Mouse (Mus musculus): Measurements from ENCODE around the gene Efcab11. TPM values are rescaled to one million over a fixed set of nuclear protein-coding genes. Genes with fewer than 3 reads are reported as not detected.

The Efcab11 gene
- 24.9 and 27.8 TPM in 2 replicates for polyA plus RNA-seq (2016; fragmentation: Nextera tagmentation; extraction: Ambion mirVana)

DNA sequence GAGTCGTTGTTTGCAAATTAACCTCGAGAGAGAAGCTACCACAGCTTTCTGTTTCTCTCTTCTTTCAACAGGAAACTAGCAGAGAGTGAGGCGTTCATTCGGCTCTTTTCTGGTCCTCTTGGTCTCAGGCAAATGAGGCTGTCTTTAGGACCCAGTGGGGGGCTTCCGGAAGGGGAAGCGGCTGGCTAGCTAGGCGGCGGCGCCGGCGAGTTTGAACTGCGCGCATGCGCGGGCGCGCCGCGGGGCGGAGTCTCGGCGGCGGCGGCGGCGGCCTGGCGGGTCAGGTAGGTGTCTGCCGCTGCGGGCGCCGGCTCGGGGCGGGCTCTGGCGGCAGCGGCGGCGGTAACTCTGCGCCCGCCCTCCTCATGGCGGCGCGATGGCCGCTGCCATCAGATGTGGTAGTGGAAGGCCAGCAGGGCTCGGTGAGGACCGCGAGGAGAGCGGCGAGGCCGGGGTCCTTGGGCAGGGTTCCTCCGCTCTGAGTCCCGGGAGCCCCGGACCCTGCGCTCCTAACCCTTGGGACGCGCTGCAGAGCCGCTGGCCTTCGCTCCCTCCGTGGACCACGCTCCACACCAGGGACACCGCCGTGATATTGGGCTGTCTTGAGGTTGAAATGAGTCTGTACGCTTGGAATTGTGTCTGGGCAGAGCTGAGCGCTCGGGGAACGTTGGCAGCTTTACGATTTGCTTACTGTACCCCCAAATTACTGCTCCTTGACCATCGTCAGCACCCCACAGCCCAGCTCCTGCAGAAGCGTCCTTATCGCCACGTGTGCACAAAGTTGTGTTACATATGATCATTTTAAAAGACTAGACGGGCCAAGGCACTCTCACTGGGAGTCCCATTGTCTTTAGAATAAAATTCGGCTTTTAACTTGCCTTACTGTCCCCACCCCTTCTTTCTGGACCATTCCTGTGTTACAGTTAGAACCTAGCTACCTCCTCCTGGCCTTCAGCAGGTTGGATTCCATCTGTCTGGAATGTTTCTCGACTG lies at the start of gene Efcab11, which contains the start of gene Tdp1:
Gene Efcab11, minus strand, starts transcription at position 171 of the 993 bp plus-strand sequence.
Gene Tdp1, plus strand, starts transcription at position 249 of the 993 bp plus-strand sequence.
- H3K27me3 ChIP-seq (ENCODE audit: low read depth, poor library complexity, severe bottlenecking), result no peaks in the 10 kb centered on the region; the same call in 1 of the 2 replicates
- no peaks in the 10 kb centered on the region; the same call in 1 of the 2 replicates for H3K9me3 ChIP-seq (replicated peaks)
- H3K36me3 ChIP-seq, result peaks cover 15% of the 10 kb centered on the region
- peaks cover 49% of the 10 kb centered on the region for H3K4me1 ChIP-seq
- peak; percentile 95 for DNase-seq (ENCODE audit: low spot score)
- peak within 1 kb of the TSS; percentile 93 for H3K27ac ChIP-seq (replicated peaks)
- peak within 1 kb of the TSS; percentile 78 for H3K4me3 ChIP-seq
- under 1% methylated on average over 73 of the region's 73 CpGs for WGBS

DNA sequence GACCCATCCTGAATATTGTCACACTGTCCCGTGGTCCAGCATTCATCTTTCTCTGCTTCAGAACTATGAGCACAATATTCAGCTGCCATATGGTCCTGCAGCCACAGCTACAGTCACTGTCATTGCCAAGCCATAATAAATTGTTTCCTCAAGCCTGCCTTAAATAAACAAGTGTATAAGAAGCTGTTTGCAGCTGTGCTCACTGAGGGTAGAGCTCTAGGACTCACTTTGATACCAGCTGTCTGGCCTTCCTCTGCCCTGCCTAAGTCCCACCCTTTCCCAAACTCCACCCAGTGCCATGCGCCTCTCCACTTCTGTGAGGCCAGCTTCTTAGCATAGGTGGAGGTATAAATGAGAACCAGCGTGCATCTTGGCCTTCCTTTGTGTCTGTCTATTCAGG lies 49.4 kb upstream of the Efcab11 start:
- Histone ChIP-seq H3K27me3 (ENCODE audit: low read depth, poor library complexity, severe bottlenecking) (no peaks in the 10 kb centered on the region; the same call in 1 of the 2 replicates), H3K27ac (replicated peaks) (no peak overlapping the region), H3K36me3 (peaks cover 65% of the 10 kb centered on the region), H3K9me3 (replicated peaks) (no peaks in the 10 kb centered on the region), H3K4me3 (no peak overlapping the region), H3K4me1 (no peaks in the 10 kb centered on the region)
- DNase-seq (ENCODE audit: low spot score), result no peak
- whole genome bisulfite sequencing, result 97% methylated on average over 3 of the region's 3 CpGs

DNA sequence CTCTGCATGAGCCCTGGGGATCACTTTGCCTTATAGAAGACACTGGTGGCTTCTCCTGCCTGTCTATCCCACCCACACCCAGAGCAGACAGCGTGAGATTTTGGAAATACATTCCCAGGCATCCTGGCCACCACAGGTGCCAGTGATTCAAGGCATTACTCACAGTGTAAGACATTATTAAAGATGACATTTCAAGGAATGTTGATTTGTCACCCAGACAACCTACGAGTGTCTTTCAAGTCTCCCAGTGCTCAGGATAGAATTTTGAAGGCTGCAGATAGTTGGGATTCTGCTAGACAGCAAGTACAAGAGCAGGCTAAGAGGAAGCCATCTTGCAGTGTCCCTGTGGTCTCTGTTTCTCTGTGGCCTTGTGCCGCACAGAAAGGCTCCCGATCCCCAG lies 48.0 kb upstream of the Efcab11 start:
- Histone ChIP-seq H3K4me1 (no peaks in the 10 kb centered on the region), H3K27ac (replicated peaks) (no peak overlapping the region)
- WGBS, result 91% methylated on average over 4 of the region's 4 CpGs

DNA sequence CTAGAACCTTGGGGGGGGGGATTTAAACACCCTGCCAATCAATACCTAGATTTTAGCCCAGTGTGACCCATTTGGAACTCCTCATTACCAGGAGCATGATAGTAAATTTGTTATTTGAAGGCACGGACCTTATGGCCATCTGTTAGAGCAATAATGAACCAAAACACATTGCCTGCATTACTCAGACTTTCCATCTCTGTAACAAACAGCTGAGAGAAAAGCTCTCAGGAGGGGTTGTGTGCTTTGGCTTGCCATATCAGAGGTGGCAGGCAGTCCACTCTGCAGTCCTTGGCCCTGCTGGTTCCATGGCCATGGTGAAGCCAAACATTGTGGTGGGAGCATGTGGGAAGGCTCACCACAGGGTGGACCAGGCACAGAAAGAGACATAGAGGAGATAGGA lies 44.9 kb upstream of the Efcab11 start:
- no peak overlapping the region for H3K4me3 ChIP-seq
- H3K4me1 ChIP-seq, result peaks cover 20% of the 10 kb centered on the region
- no peak overlapping the region for H3K27ac ChIP-seq (replicated peaks)
- 89% methylated on average over 1 of the region's 1 CpGs for WGBS
- peaks cover 27% of the 10 kb centered on the region for H3K27me3 ChIP-seq (ENCODE audit: low read depth, poor library complexity, severe bottlenecking)
- no peak for DNase-seq (ENCODE audit: low spot score)
- no peaks in the 10 kb centered on the region for H3K9me3 ChIP-seq (replicated peaks)
- H3K36me3 ChIP-seq, result peaks cover 51% of the 10 kb centered on the region

More for the DNA sequence above, 48.0 kb upstream of the Efcab11 start:
- no peaks in the 10 kb centered on the region for H3K9me3 ChIP-seq (replicated peaks)
- H3K4me3 ChIP-seq, result no peak overlapping the region
- H3K27me3 ChIP-seq (ENCODE audit: low read depth, poor library complexity, severe bottlenecking), result peaks cover 8% of the 10 kb centered on the region; the same call in 1 of the 2 replicates
- peaks cover 64% of the 10 kb centered on the region for H3K36me3 ChIP-seq
- no peak for DNase-seq (ENCODE audit: low spot score)

DNA sequence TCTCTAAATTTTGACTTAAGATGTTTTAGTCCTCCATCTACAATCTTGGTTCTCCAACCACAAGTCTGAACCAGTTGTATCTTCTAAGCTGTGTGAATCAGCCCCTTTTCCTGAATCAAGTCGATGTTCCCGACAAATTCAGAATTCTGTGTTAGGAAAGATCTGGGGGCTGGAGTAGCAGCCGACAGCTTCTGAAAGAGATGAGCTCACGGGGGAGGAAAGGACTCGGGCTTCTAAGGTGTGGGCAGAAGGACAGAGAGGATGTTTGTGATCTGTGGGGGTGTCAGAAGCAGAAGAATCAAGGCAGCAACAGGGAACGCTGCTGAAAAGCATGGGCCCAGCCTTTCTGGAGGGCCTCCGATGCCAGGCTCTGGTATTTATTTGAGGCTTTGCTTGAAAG lies 44.1 kb upstream of the Efcab11 start:
- Histone ChIP-seq H3K4me1 (peaks cover 28% of the 10 kb centered on the region), H3K4me3 (no peak overlapping the region), H3K9me3 (replicated peaks) (no peaks in the 10 kb centered on the region), H3K27me3 (ENCODE audit: low read depth, poor library complexity, severe bottlenecking) (peaks cover 30% of the 10 kb centered on the region), H3K27ac (replicated peaks) (no peak overlapping the region), H3K36me3 (peaks cover 44% of the 10 kb centered on the region)
- DNase-seq (ENCODE audit: low spot score), result no peak
- WGBS, result 90% methylated on average over 7 of the region's 7 CpGs

DNA sequence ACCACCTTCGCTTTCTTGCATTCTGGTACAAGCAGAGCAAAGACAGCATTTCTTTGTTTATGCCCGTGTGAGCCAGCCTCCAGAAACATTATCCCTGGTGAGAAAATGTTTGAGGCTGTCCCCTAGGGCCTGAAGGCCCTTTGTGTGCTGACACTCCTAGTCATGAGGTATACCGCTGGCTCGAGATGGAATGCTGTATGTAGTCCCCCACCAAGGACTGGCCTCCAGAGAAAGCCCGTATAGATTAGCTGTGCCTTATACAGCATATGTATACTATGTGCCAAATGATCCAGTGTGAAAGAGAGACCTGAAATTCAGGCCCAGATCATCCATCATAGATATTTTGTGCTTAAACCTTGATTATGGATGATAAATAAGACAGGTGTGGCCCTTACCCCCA lies 39.5 kb upstream of the Efcab11 start:
- Histone ChIP-seq H3K27ac (replicated peaks) (peak overlapping the region; percentile 61), H3K4me1 (peaks cover 36% of the 10 kb centered on the region), H3K9me3 (replicated peaks) (no peaks in the 10 kb centered on the region), H3K27me3 (ENCODE audit: low read depth, poor library complexity, severe bottlenecking) (peaks cover 36% of the 10 kb centered on the region), H3K4me3 (no peak overlapping the region), H3K36me3 (peaks cover 52% of the 10 kb centered on the region)
- no peak for DNase-seq (ENCODE audit: low spot score)
- WGBS, result 56% methylated on average over 5 of the region's 5 CpGs

DNA sequence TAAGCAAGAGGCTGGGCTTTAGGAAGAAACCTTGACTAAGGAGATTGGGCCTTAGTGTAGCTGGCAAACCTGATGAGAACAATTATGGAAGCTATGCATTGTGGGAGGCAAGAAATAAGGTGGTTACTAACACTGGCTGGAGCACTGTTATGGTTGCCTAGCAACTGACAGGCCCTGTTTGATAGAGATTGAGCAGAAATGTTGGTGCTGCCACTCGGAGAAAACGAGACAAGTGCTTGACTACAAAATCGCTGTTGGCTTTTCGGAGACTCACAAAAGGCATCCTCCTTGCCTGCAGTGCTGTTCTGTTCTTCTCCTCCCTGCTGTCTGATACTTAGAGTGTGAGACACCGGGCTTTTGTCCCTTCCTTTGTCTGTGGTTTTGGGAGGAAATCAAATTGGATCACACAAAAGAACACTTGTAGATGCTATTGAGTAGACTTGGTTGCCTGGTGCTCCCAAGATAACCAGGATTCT lies 38.9 kb upstream of the Efcab11 start:
- H3K27ac ChIP-seq (replicated peaks), result peak overlapping the region; percentile 61
- H3K4me1 ChIP-seq, result peaks cover 36% of the 10 kb centered on the region
- H3K4me3 ChIP-seq, result no peak overlapping the region
- peaks cover 41% of the 10 kb centered on the region for H3K27me3 ChIP-seq (ENCODE audit: low read depth, poor library complexity, severe bottlenecking)
- peaks cover 57% of the 10 kb centered on the region for H3K36me3 ChIP-seq
- 23% methylated on average over 5 of the region's 5 CpGs for WGBS
- DNase-seq (ENCODE audit: low spot score), result peak; percentile 46
- H3K9me3 ChIP-seq (replicated peaks), result no peaks in the 10 kb centered on the region

DNA sequence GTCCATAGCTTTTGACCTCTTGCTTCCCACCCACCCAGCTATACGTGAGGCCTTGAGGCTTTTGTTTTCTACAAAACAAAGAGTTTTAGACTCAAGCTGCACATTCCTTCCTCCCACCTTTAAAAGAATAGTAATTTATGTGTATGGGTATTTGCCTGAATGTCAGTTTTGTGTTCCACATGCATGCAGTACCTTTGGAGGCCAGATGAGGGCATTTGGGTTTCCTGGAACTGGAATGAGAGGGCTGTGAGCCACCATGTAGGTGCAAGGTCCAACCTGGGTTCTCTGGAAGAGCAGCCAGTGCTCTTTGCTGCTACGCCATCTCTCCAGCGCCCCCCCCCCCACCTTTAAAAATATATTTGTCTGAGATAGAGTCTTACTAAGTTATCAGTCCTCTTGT lies 36.8 kb upstream of the Efcab11 start:
- Histone ChIP-seq H3K4me1 (peaks cover 28% of the 10 kb centered on the region), H3K4me3 (no peak overlapping the region), H3K27ac (replicated peaks) (no peak overlapping the region), H3K36me3 (peaks cover 60% of the 10 kb centered on the region), H3K9me3 (replicated peaks) (no peaks in the 10 kb centered on the region), H3K27me3 (ENCODE audit: low read depth, poor library complexity, severe bottlenecking) (peaks cover 31% of the 10 kb centered on the region)
- WGBS, result 92% methylated on average over 3 of the region's 3 CpGs
- DNase-seq (ENCODE audit: low spot score), result no peak

DNA sequence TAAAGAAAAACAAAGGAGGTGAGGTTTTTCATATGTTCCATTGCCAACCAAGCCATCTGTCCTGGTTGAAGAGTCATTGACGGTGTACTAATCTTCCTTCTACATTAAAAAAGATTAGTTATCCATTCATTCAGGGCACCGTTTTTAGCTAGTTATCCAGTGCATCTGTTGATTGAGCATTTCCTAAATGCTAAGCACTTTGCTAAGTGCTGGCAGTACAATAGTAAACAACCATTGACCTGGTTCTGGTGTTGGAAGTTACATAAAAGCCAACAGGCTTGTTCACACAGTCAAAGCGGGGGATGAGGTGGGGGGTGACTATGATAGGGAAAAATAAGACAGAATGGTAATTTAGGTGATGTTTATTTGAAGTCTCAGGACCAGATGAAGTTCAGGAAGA lies 35.4 kb upstream of the Efcab11 start:
- H3K27me3 ChIP-seq (ENCODE audit: low read depth, poor library complexity, severe bottlenecking), result peaks cover 18% of the 10 kb centered on the region
- no peak overlapping the region for H3K27ac ChIP-seq (replicated peaks)
- WGBS, result 96% methylated on average over 3 of the region's 3 CpGs
- H3K4me3 ChIP-seq, result no peak overlapping the region
- no peaks in the 10 kb centered on the region for H3K9me3 ChIP-seq (replicated peaks)
- no peak for DNase-seq (ENCODE audit: low spot score)
- peaks cover 19% of the 10 kb centered on the region for H3K4me1 ChIP-seq
- H3K36me3 ChIP-seq, result peaks cover 68% of the 10 kb centered on the region

DNA sequence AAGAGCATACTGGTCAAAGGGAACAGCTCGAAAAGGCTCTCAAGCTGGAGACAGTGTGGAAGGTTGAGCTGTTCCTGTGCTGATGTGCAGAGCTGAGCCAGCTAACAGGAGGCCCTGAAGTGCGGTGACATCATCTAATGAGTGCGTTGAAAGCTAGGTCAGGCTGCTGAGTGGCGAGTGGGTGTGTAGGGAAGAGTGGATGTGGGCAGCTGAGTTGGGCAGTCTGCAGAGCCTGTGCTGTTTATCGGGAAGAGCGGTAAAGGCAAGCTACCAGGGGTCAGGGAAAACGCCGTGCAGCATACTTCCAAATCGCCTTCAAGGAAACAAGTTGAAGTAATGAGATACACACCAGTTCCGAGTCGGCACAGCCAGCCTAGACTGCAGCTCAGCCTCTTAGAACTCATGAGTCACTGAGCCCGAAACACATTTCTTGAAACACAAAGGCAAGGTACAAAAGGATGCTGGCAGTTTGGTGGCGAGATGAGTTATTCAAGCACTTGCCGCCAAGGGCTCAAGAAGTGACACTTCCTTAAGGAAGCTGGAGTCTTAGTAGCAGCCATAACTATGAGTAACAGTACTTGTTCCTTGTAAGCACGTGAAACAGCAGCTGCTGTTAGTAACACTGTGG lies 33.7 kb upstream of the Efcab11 start:
- peaks cover 82% of the 10 kb centered on the region for H3K36me3 ChIP-seq
- DNase-seq (ENCODE audit: low spot score), result no peak
- H3K4me1 ChIP-seq, result peaks cover 4% of the 10 kb centered on the region
- peaks cover 11% of the 10 kb centered on the region; the same call in 1 of the 2 replicates for H3K27me3 ChIP-seq (ENCODE audit: low read depth, poor library complexity, severe bottlenecking)
- H3K27ac ChIP-seq (replicated peaks), result no peak overlapping the region
- no peaks in the 10 kb centered on the region for H3K9me3 ChIP-seq (replicated peaks)
- H3K4me3 ChIP-seq, result no peak overlapping the region
- WGBS, result 92% methylated on average over 15 of the region's 15 CpGs

DNA sequence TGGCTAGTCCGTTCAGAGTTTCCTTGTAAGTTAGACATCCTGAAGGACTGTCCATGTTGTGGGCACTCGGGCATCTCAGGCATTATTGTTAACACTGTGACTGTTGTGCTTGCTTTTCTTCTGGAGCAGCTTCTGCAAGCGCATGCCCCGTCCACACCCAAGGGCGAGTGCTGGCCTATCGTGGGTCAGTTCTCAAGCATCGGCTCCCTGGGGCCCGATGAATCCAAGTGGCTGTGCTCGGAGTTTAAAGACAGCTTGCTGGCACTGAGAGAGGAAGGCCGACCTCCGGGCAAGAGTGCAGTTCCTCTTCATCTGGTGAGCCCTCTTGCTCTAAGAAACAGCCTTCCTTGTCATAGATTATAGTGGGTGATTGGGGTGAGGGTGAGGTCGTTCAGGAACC lies 27.2 kb upstream of the Efcab11 start:
- WGBS, result 90% methylated on average over 12 of the region's 12 CpGs
- H3K36me3 ChIP-seq, result peaks cover 92% of the 10 kb centered on the region
- no peak for DNase-seq (ENCODE audit: low spot score)
- H3K4me1 ChIP-seq, result no peaks in the 10 kb centered on the region
- H3K9me3 ChIP-seq (replicated peaks), result no peaks in the 10 kb centered on the region
- H3K27ac ChIP-seq (replicated peaks), result no peak overlapping the region
- no peak overlapping the region for H3K4me3 ChIP-seq
- H3K27me3 ChIP-seq (ENCODE audit: low read depth, poor library complexity, severe bottlenecking), result no peaks in the 10 kb centered on the region

DNA sequence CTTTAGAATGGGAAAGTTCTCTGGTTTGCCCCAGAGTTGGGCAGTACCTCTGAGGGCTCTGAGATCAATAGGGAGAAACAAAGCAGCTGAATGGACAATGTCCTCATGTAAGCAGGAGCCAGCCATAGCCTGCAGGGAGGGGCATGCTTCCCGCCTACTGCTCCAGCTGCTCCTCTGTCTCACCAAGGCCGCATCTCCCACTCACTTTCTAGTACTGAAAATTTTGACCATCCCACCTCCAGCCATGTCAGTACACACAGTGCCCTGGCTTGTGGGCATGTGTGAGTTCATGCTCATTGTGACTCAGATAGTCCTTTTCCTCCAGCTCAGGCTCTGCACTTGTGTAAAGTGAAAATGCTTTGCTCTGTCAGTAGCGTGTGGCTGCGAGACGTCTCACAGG lies 20.3 kb upstream of the Efcab11 start:
- no peaks in the 10 kb centered on the region for H3K27me3 ChIP-seq (ENCODE audit: low read depth, poor library complexity, severe bottlenecking)
- WGBS, result 93% methylated on average over 5 of the region's 5 CpGs
- H3K27ac ChIP-seq (replicated peaks), result no peak overlapping the region
- no peaks in the 10 kb centered on the region for H3K9me3 ChIP-seq (replicated peaks)
- no peak for DNase-seq (ENCODE audit: low spot score)
- H3K4me1 ChIP-seq, result no peaks in the 10 kb centered on the region
- H3K36me3 ChIP-seq, result peaks cover 86% of the 10 kb centered on the region
- no peak overlapping the region for H3K4me3 ChIP-seq
